8 mouse cellular contexts compared by ENCODE assay signal in genomic region chr1:60954759-60955158, GRCm38 (mm10). TPM values are rescaled to one million over a fixed set of nuclear protein-coding genes. Genes with fewer than 3 reads are reported as not detected.
A peak's percentile ranks its signal among the peaks of the same experiment; 100 is the strongest.
DNase-seq lines count a peak whose midpoint lies in the region; ATAC-seq and TF ChIP-seq lines count a peak whose summit lies in the region.

No protein-coding gene starts in this region.

- no peaks in the 10 kb centered on the region for H3K9me3 ChIP-seq in midbrain, embryonic 11.5 days (ENCODE audit: control insufficient read depth, low read length)
- no peaks in the 10 kb centered on the region for H3K9me3 ChIP-seq in midbrain, embryonic 15.5 days
- H3K9me3 ChIP-seq in embryonic facial prominence, embryonic 14.5 days (ENCODE audit: control insufficient read depth, low read length) = no peaks in the 10 kb centered on the region

- H3K4me1 ChIP-seq in midbrain, embryonic 11.5 days (ENCODE audit: control insufficient read depth, insufficient read depth, low read length) = no peaks in the 10 kb centered on the region
- no peaks in the 10 kb centered on the region for H3K4me1 ChIP-seq in midbrain, embryonic 15.5 days
- H3K4me1 ChIP-seq in embryonic facial prominence, embryonic 14.5 days (ENCODE audit: control insufficient read depth, insufficient read depth, low read length) = no peaks in the 10 kb centered on the region

- no peak overlapping the region for H3K4me3 ChIP-seq in gastrocnemius, adult 2 months
- no peak overlapping the region for H3K4me3 ChIP-seq in midbrain, embryonic 11.5 days (ENCODE audit: low read depth, low read length)
- no peak overlapping the region for H3K4me3 ChIP-seq in midbrain, embryonic 15.5 days
- no peak overlapping the region for H3K4me3 ChIP-seq in embryonic facial prominence, embryonic 14.5 days (ENCODE audit: low read depth, low read length)

- H3K9ac ChIP-seq in midbrain, embryonic 11.5 days (ENCODE audit: low read length) = no peak overlapping the region
- H3K9ac ChIP-seq in midbrain, embryonic 15.5 days = no peak overlapping the region
- no peak overlapping the region for H3K9ac ChIP-seq in embryonic facial prominence, embryonic 14.5 days (ENCODE audit: low read depth, low read length)

- DNase-seq in gastrocnemius, adult 2 months = no peak
- DNase-seq in gastrocnemius, adult 8-10 months (ENCODE audit: low spot score in 2 of 2) = no peak
- peak; percentile 78 for DNase-seq in midbrain, embryonic 11.5 days (ENCODE audit: low spot score, missing footprints)
- DNase-seq in embryonic facial prominence, embryonic 14.5 days (ENCODE audit: low spot score) = peak; percentile 59
- DNase-seq in thymus, postnatal 14 days = peak; percentile 58
- DNase-seq in spleen, adult 12 weeks (ENCODE audit: low spot score) = no peak
- DNase-seq in layer of hippocampus, postnatal 36 days = no peak

- no peak overlapping the region for H3K4me2 ChIP-seq in midbrain, embryonic 11.5 days
- no peak overlapping the region for H3K4me2 ChIP-seq in midbrain, embryonic 15.5 days
- H3K4me2 ChIP-seq in embryonic facial prominence, embryonic 14.5 days (ENCODE audit: low read depth, low read length) = no peak overlapping the region

- H3K27ac ChIP-seq in gastrocnemius, adult 2 months = peak overlapping the region; percentile 31; the same call in 1 of the 2 replicates
- no peak overlapping the region for H3K27ac ChIP-seq in midbrain, embryonic 11.5 days (ENCODE audit: low read depth, low read length)
- no peak overlapping the region for H3K27ac ChIP-seq in midbrain, embryonic 15.5 days
- no peak overlapping the region for H3K27ac ChIP-seq in embryonic facial prominence, embryonic 14.5 days (replicated peaks; ENCODE audit: low read depth, low read length)

- H3K36me3 ChIP-seq in midbrain, embryonic 11.5 days (ENCODE audit: control insufficient read depth, insufficient read depth, low read length) = no peaks in the 10 kb centered on the region
- H3K36me3 ChIP-seq in midbrain, embryonic 15.5 days (replicated peaks) = no peaks in the 10 kb centered on the region
- no peaks in the 10 kb centered on the region for H3K36me3 ChIP-seq in embryonic facial prominence, embryonic 14.5 days (ENCODE audit: control insufficient read depth, insufficient read depth, low read length)

- ATAC-seq in midbrain, embryonic 11.5 days (ENCODE audit: low FRiP score) = no peak
- no peak for ATAC-seq in midbrain, embryonic 15.5 days (replicated peaks)
- ATAC-seq in embryonic facial prominence, embryonic 14.5 days (ENCODE audit: low read depth) = peak; percentile 63; the same call in 1 of the 2 replicates

- TF ChIP-seq CTCF in gastrocnemius, adult 2 months (IDR thresholded peaks at IDR 0.05) = peak; percentile 83

- 76% methylated on average over 2 of the region's 2 CpGs for WGBS in midbrain, embryonic 11.5 days
- 65% methylated on average over 2 of the region's 2 CpGs for WGBS in midbrain, embryonic 15.5 days
- WGBS in embryonic facial prominence, embryonic 14.5 days = 63% methylated on average over 2 of the region's 2 CpGs

- no peaks in the 10 kb centered on the region for H3K27me3 ChIP-seq in midbrain, embryonic 11.5 days (ENCODE audit: control insufficient read depth, insufficient read depth, low read length)
- no peaks in the 10 kb centered on the region for H3K27me3 ChIP-seq in midbrain, embryonic 15.5 days (replicated peaks)
- no peaks in the 10 kb centered on the region for H3K27me3 ChIP-seq in embryonic facial prominence, embryonic 14.5 days (replicated peaks; ENCODE audit: control insufficient read depth, insufficient read depth, low read length)

- intact Hi-C loops in gastrocnemius, adult 2 months (cut with DNase I) = loop anchor here (5.0 kb wide), 2 partner anchors 547 to 612 kb away; partner anchors contain the start of genes Abi2 and Cyp20a1

RNA-seq across cellular contexts. Expression of gene Icos, which starts 23.0 kb away (rescaled TPM):
- under 1 TPM in 1 of 2 experiments, not detected in 1; 0.13 TPM for total RNA-seq in gastrocnemius, adult 2 months (2021)
- not detected for total RNA-seq in gastrocnemius, adult 8-10 months (2022)
- polyA plus RNA-seq in midbrain, embryonic 11.5 days (2014; fragmentation: Nextera tagmentation; extraction: Ambion mirVana) = 0.04 and 0.10 TPM in 2 replicates
- polyA plus RNA-seq in midbrain, embryonic 15.5 days (2015; fragmentation: Nextera tagmentation; extraction: Ambion mirVana) = not detected in 2 replicates
- 0.40 and 0.54 TPM in 2 replicates for polyA plus RNA-seq in embryonic facial prominence, embryonic 14.5 days (2014; fragmentation: Nextera tagmentation; extraction: Ambion mirVana)
- not detected for total RNA-seq in layer of hippocampus, postnatal 36 days (2021)

Comparison
In these comparisons a context has a peak if more than half of its experiments do, and no peak if none do; other contexts are left out.
1. DNase-seq: peak in midbrain, embryonic 11.5 days (single experiment), embryonic facial prominence, embryonic 14.5 days (single experiment) and thymus, postnatal 14 days (single experiment); none in gastrocnemius, adult 2 months (single experiment), gastrocnemius, adult 8-10 months (0 of 2), spleen, adult 12 weeks (single experiment) and layer of hippocampus, postnatal 36 days (0 of 2).